Mouse (Mus musculus): ENCODE data around the gene Ankk1.

DNA sequence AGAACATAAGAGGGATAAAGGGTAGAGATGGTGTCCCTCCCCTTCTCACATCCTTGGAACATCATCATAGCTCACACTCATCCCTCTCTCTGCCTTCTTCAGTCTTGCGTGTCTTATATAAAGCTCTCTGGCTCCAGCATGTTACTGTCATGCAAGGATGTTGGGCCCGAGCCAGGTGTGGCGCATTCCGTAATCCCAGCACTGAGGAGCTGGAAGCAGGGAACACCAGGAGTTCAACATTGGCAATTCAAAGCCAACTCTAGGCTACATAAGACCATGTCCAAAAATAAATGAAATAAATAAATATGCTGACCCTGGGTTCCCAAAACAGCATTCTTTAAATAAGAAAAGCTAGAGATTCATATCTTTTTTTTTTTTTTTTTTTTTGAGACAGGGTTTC is 46.9 kb downstream of the Ankk1 start:
- no peak for TF ChIP-seq CTCF (IDR thresholded peaks at IDR 0.05; ENCODE audit: control insufficient read depth, insufficient read depth, insufficient read length)
- no peak for TF ChIP-seq FOSL1 (IDR thresholded peaks at IDR 0.05; ENCODE audit: insufficient read depth, low read length, poor library complexity, severe bottlenecking)

Data from C2C12 (cell line).